Mouse (Mus musculus) heart, embryonic 15.5 days (tissue): ENCODE measurements at regions not wholly inside any gene's neighbourhood (a gene's known extent, or its start where the extent isn't known, plus 50 kb on each side); places are given as distances from the start of the nearest gene placed in this dataset.

Experiments used
- ATAC-seq: fragments of 200-750 bp; cut with Nextera tagmentation; replicated peaks from 2 replicates; pipeline ENCODE4 v1.8.0; 2017; ENCODE audit warnings: low read depth, moderate TSS enrichment; ENCODE audit not compliant: insufficient number of reproducible peaks, insufficient read depth, low FRiP score
- H3K27ac ChIP-seq: fragments of 300-500 bp; sonication (generic); 2 replicates; pipeline ENCODE4 v1.5.1; 2015; ENCODE audit warnings: mild to moderate bottlenecking, inconsistent platforms
- H3K27me3 ChIP-seq: fragments of 300-500 bp; sonication (generic); 2 replicates; pipeline ENCODE4 v1.6.1; 2015; ENCODE audit warnings: inconsistent platforms
- H3K36me3 ChIP-seq: fragments of 300-500 bp; sonication (generic); 2 replicates; pipeline ENCODE4 v1.6.1; 2015; ENCODE audit warnings: mild to moderate bottlenecking, inconsistent platforms
- H3K4me1 ChIP-seq: fragments of 300-500 bp; sonication (generic); replicated peaks from 2 replicates; pipeline ENCODE4 v1.6.1; 2015; ENCODE audit warnings: inconsistent platforms
- H3K4me2 ChIP-seq: fragments of 300-500 bp; sonication (generic); 2 replicates; pipeline ENCODE4 v1.6.1; 2015; ENCODE audit warnings: inconsistent platforms, mild to moderate bottlenecking, moderate library complexity
- H3K4me3 ChIP-seq: fragments of 300-500 bp; sonication (generic); 2 replicates; pipeline ENCODE4 v1.5.1; 2015; ENCODE audit warnings: mild to moderate bottlenecking, inconsistent platforms
- H3K9ac ChIP-seq: fragments of 300-500 bp; sonication (generic); 2 replicates; pipeline ENCODE4 v1.6.1; 2015; ENCODE audit warnings: mild to moderate bottlenecking, inconsistent platforms
- H3K9me3 ChIP-seq: fragments of 300-500 bp; sonication (generic); replicated peaks from 2 replicates; pipeline ENCODE4 v1.6.1; 2016; ENCODE audit warnings: inconsistent platforms
- WGBS: fragments of 180-500 bp; shearing (Covaris S2); methylation state at CpG from one replicate; pipeline ENCODE4 v1.1.7; 2015; ENCODE audit warnings: mixed read lengths; 5-methylcytosine and 5-hydroxymethylcytosine counted together

DNA sequence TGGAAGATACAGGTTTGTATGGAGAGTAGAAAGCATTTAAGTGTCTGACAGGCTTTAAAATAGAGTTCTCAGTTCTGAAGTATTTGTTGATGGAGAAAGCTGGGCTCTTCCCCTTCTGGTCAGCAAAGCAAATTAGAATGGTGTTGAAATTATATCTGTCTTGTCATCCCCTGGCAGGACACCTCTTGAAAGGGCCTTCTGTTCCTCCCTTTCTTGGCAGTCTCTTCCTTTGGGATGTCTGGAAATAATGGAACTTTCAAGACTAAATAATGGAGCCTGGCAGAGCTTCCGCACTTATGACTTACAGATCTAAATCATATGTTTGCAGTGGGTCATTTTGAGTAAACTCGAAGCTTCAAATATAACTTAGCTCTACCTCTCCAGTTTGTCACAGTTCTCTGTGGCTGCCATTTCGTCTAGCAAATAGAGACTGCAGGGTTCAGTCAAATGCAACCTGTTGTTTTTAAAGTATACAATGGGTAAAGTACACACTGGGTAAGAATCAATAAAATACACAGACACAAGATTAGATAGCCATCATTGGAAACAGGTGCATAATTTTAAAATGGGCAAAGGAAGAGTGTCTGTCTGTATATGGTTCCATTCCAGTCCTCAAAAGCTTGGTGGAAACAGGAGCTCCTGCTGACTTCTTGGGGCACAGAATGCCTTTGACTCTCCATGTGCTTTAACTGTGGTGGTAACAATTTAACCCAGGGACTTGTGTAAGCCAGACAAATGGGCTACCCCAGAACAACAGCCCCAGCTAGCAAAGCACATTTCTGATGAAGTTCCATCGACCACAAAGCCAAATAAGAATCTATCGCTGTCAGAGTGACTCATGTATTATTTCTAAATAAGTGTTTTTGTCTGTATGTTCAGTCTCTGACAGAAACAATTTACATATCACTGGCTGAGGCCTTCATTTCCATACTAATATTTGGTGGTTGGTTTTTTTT is 3524.4 kb upstream of the Gm7489 start:
- Histone ChIP-seq H3K9me3 (no peaks in the 10 kb centered on the region), H3K27ac (no peak overlapping the region), H3K27me3 (no peaks in the 10 kb centered on the region), H3K4me1 (no peaks in the 10 kb centered on the region), H3K4me3 (no peak overlapping the region), H3K36me3 (no peaks in the 10 kb centered on the region), H3K4me2 (no peak overlapping the region), H3K9ac (no peak overlapping the region)
- WGBS, result 75% methylated on average over 5 of the region's 5 CpGs
- ATAC-seq, result no peak

GRCm38 (mm10) chr15:50361334-50361733 is 3523.4 kb upstream of the Gm7489 start:
- H3K27ac ChIP-seq, result no peak overlapping the region
- H3K9ac ChIP-seq, result no peak overlapping the region
- no peaks in the 10 kb centered on the region for H3K9me3 ChIP-seq
- no peaks in the 10 kb centered on the region for H3K27me3 ChIP-seq
- no peak overlapping the region for H3K4me2 ChIP-seq
- no peaks in the 10 kb centered on the region for H3K36me3 ChIP-seq
- no peak for ATAC-seq
- no peaks in the 10 kb centered on the region for H3K4me1 ChIP-seq
- 73% methylated on average over 8 of the region's 8 CpGs for WGBS
- H3K4me3 ChIP-seq, result no peak overlapping the region

DNA sequence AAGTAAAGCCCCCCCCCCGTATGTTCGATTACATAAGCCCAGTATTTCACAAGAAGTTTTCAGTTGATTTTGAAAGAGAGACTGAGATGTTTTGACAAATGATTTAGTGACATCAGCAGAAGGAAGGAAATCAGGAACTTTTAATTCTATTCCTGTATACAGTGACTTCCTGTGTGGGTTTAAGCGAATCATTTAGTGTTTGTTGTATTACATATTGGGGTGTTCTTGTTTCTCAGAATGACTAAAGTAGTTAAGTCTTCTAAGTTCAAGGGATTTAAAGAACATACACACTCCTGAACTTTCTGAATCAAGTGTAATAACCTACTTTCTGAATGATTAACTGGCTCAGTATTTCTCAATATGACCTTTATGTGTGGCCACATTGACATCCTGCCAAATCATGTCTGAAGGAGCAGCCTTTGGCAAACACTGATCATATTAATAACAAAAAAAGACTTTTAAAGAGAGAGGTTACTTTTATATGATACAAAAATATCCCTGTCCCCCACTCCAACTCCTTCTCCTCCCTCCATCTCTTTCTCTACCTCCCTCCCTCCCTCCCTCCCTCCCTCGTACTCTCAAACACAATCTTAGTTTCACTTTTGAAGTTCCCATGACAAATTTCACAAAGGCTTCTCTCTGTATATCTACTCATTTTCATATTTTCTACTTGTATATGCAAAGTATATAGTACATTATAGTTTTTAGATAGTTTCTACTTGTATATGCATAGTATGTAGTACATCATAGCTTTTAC is 3522.8 kb upstream of the Gm7489 start:
- 71% methylated on average over 4 of the region's 4 CpGs for WGBS
- Histone ChIP-seq H3K4me2 (0 out of 2 replicates have a peak overlapping the region, but pooled peaks have one; percentile 10), H3K4me3 (no peak overlapping the region), H3K9ac (no peak overlapping the region), H3K27ac (no peak overlapping the region), H3K9me3 (no peaks in the 10 kb centered on the region), H3K36me3 (no peaks in the 10 kb centered on the region), H3K4me1 (no peaks in the 10 kb centered on the region), H3K27me3 (no peaks in the 10 kb centered on the region)
- no peak for ATAC-seq

DNA sequence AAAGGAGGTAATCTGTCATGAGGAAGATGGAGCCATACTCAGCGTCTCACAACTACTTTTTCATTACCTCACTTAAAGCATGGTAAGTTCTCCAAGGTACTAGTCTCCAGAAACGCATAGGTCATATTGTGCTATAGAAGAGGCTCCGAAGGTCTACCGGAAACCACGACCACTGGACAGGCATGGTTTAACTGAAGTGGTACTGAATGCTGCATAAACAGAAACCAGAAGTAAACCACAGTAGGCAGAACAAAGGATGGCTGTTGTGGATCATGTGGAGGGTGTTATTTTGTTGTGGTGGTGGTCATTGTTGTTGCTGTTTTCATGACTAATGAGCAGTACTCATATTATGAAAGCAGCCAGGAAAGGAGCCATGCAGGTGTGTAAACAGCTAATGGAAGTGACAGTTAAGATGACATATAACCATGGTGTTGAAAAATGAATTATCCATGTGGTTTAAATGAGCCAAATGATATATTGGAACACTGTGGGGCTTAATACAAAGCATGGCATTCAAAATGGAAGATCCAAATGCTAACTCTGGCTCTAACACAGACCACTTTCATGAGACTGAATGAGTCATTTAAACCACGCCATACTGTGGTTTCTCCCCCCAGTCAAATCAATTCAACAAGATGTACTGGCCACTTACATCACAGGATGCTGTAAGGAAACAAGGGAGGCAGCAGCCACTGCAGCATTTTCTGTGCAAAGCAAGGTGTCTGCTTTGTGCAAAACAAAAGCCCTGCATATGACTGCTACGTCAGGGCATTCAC is 3484.5 kb upstream of the Gm7489 start:
- Histone ChIP-seq H3K27me3 (no peaks in the 10 kb centered on the region), H3K9me3 (no peaks in the 10 kb centered on the region), H3K4me3 (no peak overlapping the region), H3K4me2 (no peak overlapping the region), H3K27ac (no peak overlapping the region), H3K9ac (no peak overlapping the region), H3K36me3 (no peaks in the 10 kb centered on the region), H3K4me1 (no peaks in the 10 kb centered on the region)
- WGBS, result 84% methylated on average over 7 of the region's 7 CpGs
- no peak for ATAC-seq

- no peaks in the 10 kb centered on the region for H3K36me3 ChIP-seq
- H3K27ac ChIP-seq, result no peak overlapping the region
- no peak overlapping the region for H3K4me2 ChIP-seq
- H3K9ac ChIP-seq, result no peak overlapping the region
- H3K27me3 ChIP-seq, result no peaks in the 10 kb centered on the region
- 79% methylated on average over 2 of the region's 2 CpGs for WGBS
- no peaks in the 10 kb centered on the region for H3K4me1 ChIP-seq
- ATAC-seq, result no peak
- no peak overlapping the region for H3K4me3 ChIP-seq
- H3K9me3 ChIP-seq, result no peaks in the 10 kb centered on the region
Measured at GRCm38 (mm10) chr15:50401386-50401785, 3483.3 kb upstream of the Gm7489 start.

GRCm38 (mm10) chr15:50402551-50402950 is 3482.2 kb upstream of the Gm7489 start:
- no peak for ATAC-seq
- H3K4me2 ChIP-seq, result no peak overlapping the region
- no peak overlapping the region for H3K27ac ChIP-seq
- H3K4me1 ChIP-seq, result no peaks in the 10 kb centered on the region
- no peaks in the 10 kb centered on the region for H3K36me3 ChIP-seq
- H3K27me3 ChIP-seq, result no peaks in the 10 kb centered on the region
- 71% methylated on average over 1 of the region's 1 CpGs for WGBS
- H3K9ac ChIP-seq, result no peak overlapping the region
- H3K4me3 ChIP-seq, result no peak overlapping the region
- no peaks in the 10 kb centered on the region for H3K9me3 ChIP-seq

DNA sequence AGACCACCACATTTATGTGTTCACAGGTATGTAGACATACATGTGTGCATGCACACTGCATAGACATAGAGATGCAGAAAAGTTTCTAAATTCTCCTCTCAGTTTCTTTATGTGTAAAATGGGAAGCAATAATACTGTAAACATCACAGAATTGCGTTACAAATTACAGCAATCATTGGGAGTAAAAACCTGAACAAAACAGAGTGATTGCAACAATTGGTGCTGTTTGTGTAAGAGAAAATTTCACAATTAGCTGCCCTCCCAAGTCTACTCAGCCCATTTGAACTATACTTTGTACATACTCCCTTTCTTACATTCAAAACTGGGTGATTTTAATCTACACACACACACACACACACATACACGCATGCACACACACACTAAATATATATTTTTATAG is 3480.8 kb upstream of the Gm7489 start:
- Histone ChIP-seq H3K27me3 (no peaks in the 10 kb centered on the region), H3K36me3 (no peaks in the 10 kb centered on the region), H3K4me1 (no peaks in the 10 kb centered on the region), H3K27ac (no peak overlapping the region), H3K4me3 (no peak overlapping the region), H3K4me2 (no peak overlapping the region), H3K9me3 (no peaks in the 10 kb centered on the region), H3K9ac (no peak overlapping the region)
- WGBS, result 81% methylated on average over 2 of the region's 2 CpGs
- ATAC-seq, result no peak

DNA sequence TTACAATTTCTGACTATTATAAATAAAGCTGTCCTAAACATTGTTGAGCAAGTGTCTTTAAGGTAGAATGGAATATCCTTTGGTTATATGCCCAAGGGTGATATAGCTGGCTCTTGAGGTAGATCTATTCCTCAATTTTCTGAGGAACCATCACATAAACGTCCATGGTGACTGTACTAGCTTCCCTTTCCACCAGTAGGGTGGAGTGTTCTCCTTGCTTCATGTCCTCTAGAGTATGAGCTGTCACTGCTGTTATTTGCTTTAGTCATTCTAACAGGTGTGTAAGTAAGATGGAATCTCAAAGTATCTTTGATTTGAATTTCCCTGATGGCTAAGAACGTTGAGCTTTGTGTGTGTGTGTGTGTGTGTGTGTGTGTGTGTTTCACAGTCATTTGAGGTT is 3475.7 kb upstream of the Gm7489 start:
- no peak overlapping the region for H3K27ac ChIP-seq
- WGBS, result 43% methylated on average over 2 of the region's 2 CpGs
- H3K9ac ChIP-seq, result no peak overlapping the region
- H3K27me3 ChIP-seq, result no peaks in the 10 kb centered on the region
- H3K36me3 ChIP-seq, result no peaks in the 10 kb centered on the region
- ATAC-seq, result no peak
- no peaks in the 10 kb centered on the region for H3K4me1 ChIP-seq
- peaks cover 3% of the 10 kb centered on the region; the same call in 1 of the 2 replicates for H3K9me3 ChIP-seq
- H3K4me3 ChIP-seq, result no peak overlapping the region
- no peak overlapping the region for H3K4me2 ChIP-seq

- WGBS, result 90% methylated on average over 1 of the region's 1 CpGs
- Histone ChIP-seq H3K4me2 (no peak overlapping the region), H3K9me3 (no peaks in the 10 kb centered on the region), H3K27ac (no peak overlapping the region), H3K9ac (no peak overlapping the region), H3K27me3 (no peaks in the 10 kb centered on the region), H3K36me3 (no peaks in the 10 kb centered on the region), H3K4me1 (no peaks in the 10 kb centered on the region), H3K4me3 (no peak overlapping the region)
- ATAC-seq, result no peak
Measured at GRCm38 (mm10) chr15:50417641-50418040, 3467.1 kb upstream of the Gm7489 start.

- 66% methylated on average over 5 of the region's 5 CpGs for WGBS
- no peaks in the 10 kb centered on the region for H3K27me3 ChIP-seq
- no peak overlapping the region for H3K4me2 ChIP-seq
- no peaks in the 10 kb centered on the region for H3K9me3 ChIP-seq
- H3K4me3 ChIP-seq, result no peak overlapping the region
- H3K27ac ChIP-seq, result no peak overlapping the region
- H3K9ac ChIP-seq, result no peak overlapping the region
- ATAC-seq, result no peak
- no peaks in the 10 kb centered on the region for H3K36me3 ChIP-seq
- H3K4me1 ChIP-seq, result no peaks in the 10 kb centered on the region
Measured at GRCm38 (mm10) chr15:50423082-50423665, 3461.5 kb upstream of the Gm7489 start.

DNA sequence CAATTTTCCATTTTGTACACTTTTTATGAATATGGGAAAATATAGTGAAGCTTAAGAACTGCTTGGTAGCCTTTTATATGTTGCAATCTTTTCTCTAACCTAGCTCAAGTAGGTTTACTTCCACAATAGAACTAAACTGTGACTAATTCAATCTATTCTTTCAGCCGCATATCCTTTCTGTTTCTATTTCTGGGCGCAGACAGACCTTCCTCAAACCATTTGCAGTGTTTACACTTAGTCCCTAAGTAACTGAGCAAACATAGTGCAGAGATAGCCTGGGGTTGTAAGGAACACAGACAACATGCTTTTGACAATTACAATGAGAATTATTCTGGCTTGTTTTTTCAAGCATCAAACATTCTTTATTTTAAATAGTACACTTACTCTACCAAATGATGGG is 3435.1 kb upstream of the Gm7489 start:
- no peak overlapping the region for H3K9ac ChIP-seq
- no peaks in the 10 kb centered on the region for H3K36me3 ChIP-seq
- H3K4me1 ChIP-seq, result no peaks in the 10 kb centered on the region
- H3K27ac ChIP-seq, result no peak overlapping the region
- H3K4me2 ChIP-seq, result no peak overlapping the region
- no peaks in the 10 kb centered on the region for H3K9me3 ChIP-seq
- H3K27me3 ChIP-seq, result no peaks in the 10 kb centered on the region
- no peak for ATAC-seq
- H3K4me3 ChIP-seq, result no peak overlapping the region
- 37% methylated on average over 2 of the region's 2 CpGs for WGBS
